Mouse (Mus musculus) gastrocnemius, postnatal 25 days (tissue): ENCODE measurements around the gene Pnliprp1. TPM values are rescaled to one million over a fixed set of nuclear protein-coding genes. Genes with fewer than 3 reads are reported as not detected.

Experiments
- DNase-seq: peaks from one replicate; pipeline ENCODE4 v3.0.0; 2022
- total RNA-seq, 2 experiments: library from RNA; stranded (reverse); gene quantifications; 1 replicate in 1 of 2; 2 replicates in 1 of 2; pipeline ENCODE4 v1.2.3; 2021

The Pnliprp1 gene
- total RNA-seq, 2 experiments from 2014 or later = not detected

GRCm38 (mm10) chr19:58781566-58781965, 52.9 kb downstream of the Pnliprp1 start:
- no peak for DNase-seq

- DNase-seq = no peak
Observed at GRCm38 (mm10) chr19:58783938-58784337, 55.3 kb downstream of the Pnliprp1 start.

GRCm38 (mm10) chr19:58789194-58789593, 60.5 kb downstream of the Pnliprp1 start:
- no peak for DNase-seq

Other genes with a start within 250 kb of the Pnliprp1 start
- gene Ccdc172, start 216.9 kb upstream of the Pnliprp1 start, total RNA-seq = not detected
- not detected for gene Pnlip, start 76.4 kb upstream of the Pnliprp1 start, total RNA-seq
- not detected for gene Pnliprp2, start 30.8 kb downstream of the Pnliprp1 start, total RNA-seq
- not detected for gene 1700019N19Rik, start 65.6 kb downstream of the Pnliprp1 start, total RNA-seq
- not detected for gene Eno4, start 214.5 kb downstream of the Pnliprp1 start, total RNA-seq
- 1 to 10 TPM; 7.0 to 7.8 TPM for gene Hspa12a, start 214.8 kb downstream of the Pnliprp1 start, total RNA-seq